Mouse (Mus musculus) G1E (cell line): ENCODE results near the gene Skap1.

Source experiments
- CTCF ChIP-seq: IDR thresholded peaks from 2 replicates; pipeline ENCODE4 v1.5.1; 2012; ENCODE audit warnings: low read depth, low read length, inconsistent platforms, mixed read lengths
- GATA1 ChIP-seq: IDR thresholded peaks from 2 replicates; pipeline ENCODE4 v1.6.1; 2012; ENCODE audit warnings: borderline replicate concordance, low read length, inconsistent platforms, mixed read lengths
- GATA2 ChIP-seq: IDR thresholded peaks from 2 replicates; pipeline ENCODE4 v1.6.1; 2012; ENCODE audit warnings: low read depth, low read length, inconsistent platforms, borderline replicate concordance
- TAL1 ChIP-seq: conservative IDR thresholded peaks from 2 replicates; pipeline ENCODE4 v1.6.1; 2012; ENCODE audit warnings: low read depth, low read length, inconsistent platforms, mixed read lengths

GRCm38 (mm10) chr11:96762742-96763470 lies 298.5 kb downstream of the Skap1 start:
- TF ChIP-seq CTCF (no peak), GATA1 (no peak), GATA2 (no peak), TAL1 (no peak)
